Mouse (Mus musculus) hindbrain, embryonic 11.5 days (tissue): Measurements from ENCODE around the gene Creld2. TPM values are rescaled to one million over a fixed set of nuclear protein-coding genes. Genes with fewer than 3 reads are reported as not detected.

Experiments
- ATAC-seq: fragments of 200-750 bp; cut with Nextera tagmentation; 2 replicates; pipeline ENCODE4 v1.8.0; 2017; ENCODE audit warnings: mild to moderate bottlenecking, moderate TSS enrichment, moderate library complexity; ENCODE audit not compliant: low FRiP score
- DNase-seq: peaks from one replicate; pipeline ENCODE4 v3.0.0-alpha.2; 2015; ENCODE audit warnings: low spot score
- H3K27ac ChIP-seq: fragments of 300-500 bp; sonication (generic); 2 replicates; pipeline ENCODE4 v1.5.1; 2014; ENCODE audit warnings: mild to moderate bottlenecking, low read depth, low read length
- H3K27me3 ChIP-seq: fragments of 300-500 bp; sonication (generic); 2 replicates; pipeline ENCODE4 v1.6.1; 2014; ENCODE audit warnings: mild to moderate bottlenecking, low read length, moderate library complexity, mixed read lengths; ENCODE audit not compliant: control insufficient read depth, insufficient read depth
- H3K36me3 ChIP-seq: fragments of 300-500 bp; sonication (generic); 2 replicates; pipeline ENCODE4 v1.6.1; 2014; ENCODE audit warnings: mild to moderate bottlenecking, low read length, moderate library complexity, mixed read lengths; ENCODE audit not compliant: control insufficient read depth, insufficient read depth
- H3K4me1 ChIP-seq: fragments of 300-500 bp; sonication (generic); replicated peaks from 2 replicates; pipeline ENCODE4 v1.6.1; 2014; ENCODE audit warnings: low read length, mixed read lengths; ENCODE audit not compliant: control insufficient read depth, insufficient read depth
- H3K4me2 ChIP-seq: fragments of 300-500 bp; sonication (generic); replicated peaks from 2 replicates; pipeline ENCODE4 v1.6.1; 2014; ENCODE audit warnings: mild to moderate bottlenecking, low read depth, low read length
- H3K4me3 ChIP-seq: fragments of 300-500 bp; sonication (generic); 2 replicates; pipeline ENCODE4 v1.5.1; 2014; ENCODE audit warnings: low read depth, low read length
- H3K9ac ChIP-seq: fragments of 300-500 bp; sonication (generic); 2 replicates; pipeline ENCODE4 v1.6.1; 2014; ENCODE audit warnings: low read depth, low read length
- H3K9me3 ChIP-seq: fragments of 300-500 bp; sonication (generic); 2 replicates; pipeline ENCODE4 v1.6.1; 2016; ENCODE audit warnings: low read length; ENCODE audit not compliant: control insufficient read depth
- WGBS: fragments of 180-500 bp; shearing (Covaris S2); extraction: QIAGEN DNeasy Blood & Tissue Kit; methylation state at CpG from one replicate; pipeline ENCODE4 v1.1.7; 2014; 5-methylcytosine and 5-hydroxymethylcytosine counted together
- polyA plus RNA-seq: library from polyadenylated mRNA; unstranded; fragments of >200 nt; fragmentation: Nextera tagmentation; extraction: Ambion mirVana; gene quantifications from 2 replicates; pipeline ENCODE4 v1.2.1, GENCODE M21; 2014

Gene Creld2
- polyA plus RNA-seq, 1 experiment from 2014 or later, result 89.5 TPM

GRCm38 (mm10) chr15:88836031-88836430 is 16.6 kb downstream of the Creld2 start:
- Histone ChIP-seq H3K27me3 (no peaks in the 10 kb centered on the region), H3K9me3 (no peaks in the 10 kb centered on the region), H3K4me3 (no peak overlapping the region), H3K27ac (no peak overlapping the region), H3K9ac (no peak overlapping the region), H3K4me1 (peaks cover 3% of the 10 kb centered on the region; the same call in 1 of the 2 replicates), H3K36me3 (no peaks in the 10 kb centered on the region), H3K4me2 (no peak overlapping the region)
- peak; percentile 10 for DNase-seq
- ATAC-seq, result no peak
- WGBS, result 86% methylated on average over 6 of the region's 6 CpGs

- Histone ChIP-seq H3K4me1 (peaks cover 3% of the 10 kb centered on the region; the same call in 1 of the 2 replicates), H3K27ac (no peak overlapping the region), H3K36me3 (no peaks in the 10 kb centered on the region), H3K4me2 (no peak overlapping the region), H3K4me3 (no peak overlapping the region), H3K27me3 (no peaks in the 10 kb centered on the region), H3K9ac (no peak overlapping the region), H3K9me3 (no peaks in the 10 kb centered on the region)
- DNase-seq (peak; percentile 2), ATAC-seq (no peak)
- WGBS, result 75% methylated on average over 5 of the region's 5 CpGs
Measured at GRCm38 (mm10) chr15:88836571-88836970, 17.1 kb downstream of the Creld2 start.

- no peak overlapping the region for H3K27ac ChIP-seq
- H3K9ac ChIP-seq, result peak overlapping the region; percentile 44
- WGBS, result under 1% methylated on average over 39 of the region's 39 CpGs
- no peaks in the 10 kb centered on the region for H3K36me3 ChIP-seq
- no peaks in the 10 kb centered on the region for H3K27me3 ChIP-seq
- DNase-seq (peak; percentile 71), ATAC-seq (peak; percentile 66)
- peaks cover 3% of the 10 kb centered on the region; the same call in 1 of the 2 replicates for H3K4me1 ChIP-seq
- H3K9me3 ChIP-seq, result no peaks in the 10 kb centered on the region
- H3K4me2 ChIP-seq, result peak overlapping the region; percentile 81
- peak overlapping the region; percentile 36 for H3K4me3 ChIP-seq
Measured at GRCm38 (mm10) chr15:88837199-88837932, 17.9 kb downstream of the Creld2 start.

- Histone ChIP-seq H3K4me3 (peak overlapping the region; percentile 36), H3K9me3 (no peaks in the 10 kb centered on the region), H3K4me1 (peaks cover 3% of the 10 kb centered on the region; the same call in 1 of the 2 replicates), H3K36me3 (no peaks in the 10 kb centered on the region), H3K27ac (no peak overlapping the region), H3K27me3 (no peaks in the 10 kb centered on the region), H3K4me2 (peak overlapping the region; percentile 81), H3K9ac (peak overlapping the region; percentile 44)
- WGBS, result 5% methylated on average over 11 of the region's 11 CpGs
- DNase-seq, result peak; percentile 34
- no peak for ATAC-seq
Measured at GRCm38 (mm10) chr15:88837977-88838376, 18.5 kb downstream of the Creld2 start.

- Histone ChIP-seq H3K36me3 (no peaks in the 10 kb centered on the region), H3K9ac (no peak overlapping the region), H3K4me2 (no peak overlapping the region), H3K9me3 (no peaks in the 10 kb centered on the region), H3K4me1 (peaks cover 3% of the 10 kb centered on the region; the same call in 1 of the 2 replicates), H3K4me3 (no peak overlapping the region), H3K27me3 (no peaks in the 10 kb centered on the region), H3K27ac (no peak overlapping the region)
- ATAC-seq (peak; percentile 48), DNase-seq (peak; percentile 28)
- 30% methylated on average over 9 of the region's 9 CpGs for WGBS
Measured at GRCm38 (mm10) chr15:88839271-88839670, 19.8 kb downstream of the Creld2 start.

- DNase-seq (peak; percentile 12), ATAC-seq (no peak)
- no peaks in the 10 kb centered on the region for H3K36me3 ChIP-seq
- H3K4me2 ChIP-seq, result no peak overlapping the region
- H3K27me3 ChIP-seq, result no peaks in the 10 kb centered on the region
- no peaks in the 10 kb centered on the region for H3K9me3 ChIP-seq
- H3K4me3 ChIP-seq, result no peak overlapping the region
- H3K9ac ChIP-seq, result no peak overlapping the region
- peaks cover 3% of the 10 kb centered on the region; the same call in 1 of the 2 replicates for H3K4me1 ChIP-seq
- H3K27ac ChIP-seq, result no peak overlapping the region
- 64% methylated on average over 10 of the region's 10 CpGs for WGBS
Measured at GRCm38 (mm10) chr15:88840126-88840525, 20.7 kb downstream of the Creld2 start.

- Histone ChIP-seq H3K27me3 (no peaks in the 10 kb centered on the region), H3K4me1 (peaks cover 3% of the 10 kb centered on the region; the same call in 1 of the 2 replicates), H3K4me2 (no peak overlapping the region), H3K27ac (no peak overlapping the region), H3K9ac (no peak overlapping the region), H3K4me3 (no peak overlapping the region), H3K36me3 (no peaks in the 10 kb centered on the region), H3K9me3 (no peaks in the 10 kb centered on the region)
- DNase-seq (no peak), ATAC-seq (no peak)
- 100% methylated on average over 2 of the region's 2 CpGs for WGBS
Measured at GRCm38 (mm10) chr15:88841160-88841559, 21.7 kb downstream of the Creld2 start.

GRCm38 (mm10) chr15:88841580-88842299 is 22.3 kb downstream of the Creld2 start:
- no peak overlapping the region for H3K27ac ChIP-seq
- no peak for DNase-seq
- no peak overlapping the region for H3K4me3 ChIP-seq
- WGBS, result 94% methylated on average over 3 of the region's 3 CpGs
- H3K27me3 ChIP-seq, result no peaks in the 10 kb centered on the region
- H3K4me1 ChIP-seq, result peaks cover 3% of the 10 kb centered on the region; the same call in 1 of the 2 replicates
- no peak for ATAC-seq
- H3K9me3 ChIP-seq, result no peaks in the 10 kb centered on the region
- no peak overlapping the region for H3K4me2 ChIP-seq
- H3K36me3 ChIP-seq, result no peaks in the 10 kb centered on the region
- H3K9ac ChIP-seq, result no peak overlapping the region
